Mouse (Mus musculus): ENCODE data around the gene Zfpm1. TPM values are rescaled to one million over a fixed set of nuclear protein-coding genes. Genes with fewer than 3 reads are reported as not detected.
A peak's percentile ranks its signal among the peaks of the same experiment; 100 is the strongest.

Zfpm1 gene
- polyA plus RNA-seq, 1 experiment from 2014 or later, result 26.5 TPM

- H3K36me3 ChIP-seq (ENCODE audit: control insufficient read depth, insufficient read depth, low read length), result peaks cover 46% of the 10 kb centered on the region
- 6% methylated on average over 12 of the region's 12 CpGs for WGBS
- H3K9ac ChIP-seq (ENCODE audit: low read depth, low read length), result peak overlapping the region; percentile 62
- DNase-seq (ENCODE audit: low spot score) (no peak), ATAC-seq (replicated peaks; ENCODE audit: low FRiP score) (peak; percentile 82)
- no peaks in the 10 kb centered on the region for H3K27me3 ChIP-seq (replicated peaks; ENCODE audit: control insufficient read depth, insufficient read depth, low read length)
- peaks cover 100% of the 10 kb centered on the region for H3K4me1 ChIP-seq (replicated peaks; ENCODE audit: control insufficient read depth, insufficient read depth, low read length)
- H3K27ac ChIP-seq (ENCODE audit: low read depth, low read length), result peak overlapping the region; percentile 97
- H3K9me3 ChIP-seq (ENCODE audit: control insufficient read depth, low read length), result no peaks in the 10 kb centered on the region
- H3K4me2 ChIP-seq, result peak overlapping the region; percentile 52
- H3K4me3 ChIP-seq (ENCODE audit: low read depth, low read length), result 0 out of 2 replicates have a peak overlapping the region, but pooled peaks have one; percentile 15
Measured at GRCm38 (mm10) chr8:122309272-122309671, 27.3 kb downstream of the Zfpm1 start.

GRCm38 (mm10) chr8:122311115-122311514, 29.2 kb downstream of the Zfpm1 start:
- peak overlapping the region; percentile 97 for H3K27ac ChIP-seq (ENCODE audit: low read depth, low read length)
- peak overlapping the region; percentile 55 for H3K9ac ChIP-seq (ENCODE audit: low read depth, low read length)
- H3K27me3 ChIP-seq (replicated peaks; ENCODE audit: control insufficient read depth, insufficient read depth, low read length), result no peaks in the 10 kb centered on the region
- peaks cover 52% of the 10 kb centered on the region for H3K36me3 ChIP-seq (ENCODE audit: control insufficient read depth, insufficient read depth, low read length)
- no peak for ATAC-seq (replicated peaks; ENCODE audit: low FRiP score)
- H3K9me3 ChIP-seq (ENCODE audit: control insufficient read depth, low read length), result no peaks in the 10 kb centered on the region
- no peak overlapping the region for H3K4me3 ChIP-seq (ENCODE audit: low read depth, low read length)
- 75% methylated on average over 2 of the region's 2 CpGs for WGBS
- H3K4me2 ChIP-seq, result no peak overlapping the region
- no peak for DNase-seq (ENCODE audit: low spot score)
- peaks cover 100% of the 10 kb centered on the region for H3K4me1 ChIP-seq (replicated peaks; ENCODE audit: control insufficient read depth, insufficient read depth, low read length)

GRCm38 (mm10) chr8:122312553-122312952, 30.6 kb downstream of the Zfpm1 start:
- no peaks in the 10 kb centered on the region for H3K9me3 ChIP-seq (ENCODE audit: control insufficient read depth, low read length)
- peak overlapping the region; percentile 97 for H3K27ac ChIP-seq (ENCODE audit: low read depth, low read length)
- no peak overlapping the region for H3K4me3 ChIP-seq (ENCODE audit: low read depth, low read length)
- no peak for ATAC-seq (replicated peaks; ENCODE audit: low FRiP score)
- no peaks in the 10 kb centered on the region for H3K27me3 ChIP-seq (replicated peaks; ENCODE audit: control insufficient read depth, insufficient read depth, low read length)
- DNase-seq (ENCODE audit: low spot score), result no peak
- H3K36me3 ChIP-seq (ENCODE audit: control insufficient read depth, insufficient read depth, low read length), result peaks cover 54% of the 10 kb centered on the region
- 40% methylated on average over 2 of the region's 2 CpGs for WGBS
- peak overlapping the region; percentile 51 for H3K9ac ChIP-seq (ENCODE audit: low read depth, low read length)
- peak overlapping the region; percentile 24; the same call in 1 of the 2 replicates for H3K4me2 ChIP-seq
- peaks cover 100% of the 10 kb centered on the region for H3K4me1 ChIP-seq (replicated peaks; ENCODE audit: control insufficient read depth, insufficient read depth, low read length)

GRCm38 (mm10) chr8:122313310-122313709, 31.4 kb downstream of the Zfpm1 start:
- ATAC-seq (replicated peaks; ENCODE audit: low FRiP score) (peak; percentile 64), DNase-seq (ENCODE audit: low spot score) (no peak)
- Histone ChIP-seq H3K9me3 (ENCODE audit: control insufficient read depth, low read length) (no peaks in the 10 kb centered on the region), H3K36me3 (ENCODE audit: control insufficient read depth, insufficient read depth, low read length) (peaks cover 51% of the 10 kb centered on the region), H3K27me3 (replicated peaks; ENCODE audit: control insufficient read depth, insufficient read depth, low read length) (no peaks in the 10 kb centered on the region), H3K9ac (ENCODE audit: low read depth, low read length) (peak overlapping the region; percentile 51), H3K4me2 (peak overlapping the region; percentile 24), H3K4me1 (replicated peaks; ENCODE audit: control insufficient read depth, insufficient read depth, low read length) (peaks cover 100% of the 10 kb centered on the region), H3K27ac (ENCODE audit: low read depth, low read length) (peak overlapping the region; percentile 97), H3K4me3 (ENCODE audit: low read depth, low read length) (no peak overlapping the region)
- 7% methylated on average over 12 of the region's 12 CpGs for WGBS

- Histone ChIP-seq H3K4me3 (ENCODE audit: low read depth, low read length) (no peak overlapping the region), H3K9ac (ENCODE audit: low read depth, low read length) (peak overlapping the region; percentile 51), H3K27me3 (replicated peaks; ENCODE audit: control insufficient read depth, insufficient read depth, low read length) (no peaks in the 10 kb centered on the region), H3K4me1 (replicated peaks; ENCODE audit: control insufficient read depth, insufficient read depth, low read length) (peaks cover 100% of the 10 kb centered on the region), H3K27ac (ENCODE audit: low read depth, low read length) (peak overlapping the region; percentile 97), H3K9me3 (ENCODE audit: control insufficient read depth, low read length) (no peaks in the 10 kb centered on the region), H3K4me2 (peak overlapping the region; percentile 35), H3K36me3 (ENCODE audit: control insufficient read depth, insufficient read depth, low read length) (peaks cover 48% of the 10 kb centered on the region)
- DNase-seq (ENCODE audit: low spot score), result no peak
- no peak for ATAC-seq (replicated peaks; ENCODE audit: low FRiP score)
- 40% methylated on average over 13 of the region's 13 CpGs for WGBS
Measured at GRCm38 (mm10) chr8:122314899-122315496, 33.1 kb downstream of the Zfpm1 start.

GRCm38 (mm10) chr8:122316402-122316801, 34.5 kb downstream of the Zfpm1 start:
- Histone ChIP-seq H3K36me3 (ENCODE audit: control insufficient read depth, insufficient read depth, low read length) (peaks cover 42% of the 10 kb centered on the region), H3K27me3 (replicated peaks; ENCODE audit: control insufficient read depth, insufficient read depth, low read length) (no peaks in the 10 kb centered on the region), H3K4me2 (no peak overlapping the region; the same call in 1 of the 2 replicates), H3K4me1 (replicated peaks; ENCODE audit: control insufficient read depth, insufficient read depth, low read length) (peaks cover 100% of the 10 kb centered on the region), H3K9ac (ENCODE audit: low read depth, low read length) (peak overlapping the region; percentile 51), H3K27ac (ENCODE audit: low read depth, low read length) (peak overlapping the region; percentile 97), H3K4me3 (ENCODE audit: low read depth, low read length) (no peak overlapping the region), H3K9me3 (ENCODE audit: control insufficient read depth, low read length) (no peaks in the 10 kb centered on the region)
- ATAC-seq (replicated peaks; ENCODE audit: low FRiP score), result no peak
- 45% methylated on average over 2 of the region's 2 CpGs for WGBS
- DNase-seq (ENCODE audit: low spot score), result no peak

- H3K4me1 ChIP-seq (replicated peaks; ENCODE audit: control insufficient read depth, insufficient read depth, low read length), result peaks cover 100% of the 10 kb centered on the region
- peaks cover 42% of the 10 kb centered on the region for H3K36me3 ChIP-seq (ENCODE audit: control insufficient read depth, insufficient read depth, low read length)
- DNase-seq (ENCODE audit: low spot score) (no peak), ATAC-seq (replicated peaks; ENCODE audit: low FRiP score) (no peak)
- no peak overlapping the region for H3K4me3 ChIP-seq (ENCODE audit: low read depth, low read length)
- H3K27ac ChIP-seq (ENCODE audit: low read depth, low read length), result peak overlapping the region; percentile 97
- H3K9ac ChIP-seq (ENCODE audit: low read depth, low read length), result peak overlapping the region; percentile 51
- H3K27me3 ChIP-seq (replicated peaks; ENCODE audit: control insufficient read depth, insufficient read depth, low read length), result no peaks in the 10 kb centered on the region
- H3K9me3 ChIP-seq (ENCODE audit: control insufficient read depth, low read length), result no peaks in the 10 kb centered on the region
- WGBS, result 32% methylated on average over 8 of the region's 8 CpGs
- H3K4me2 ChIP-seq, result peak overlapping the region; percentile 50
Measured at GRCm38 (mm10) chr8:122317918-122318475, 36.1 kb downstream of the Zfpm1 start.

- ATAC-seq (replicated peaks; ENCODE audit: low FRiP score), result no peak
- DNase-seq (ENCODE audit: low spot score), result no peak
- Histone ChIP-seq H3K27ac (ENCODE audit: low read depth, low read length) (peak overlapping the region; percentile 97), H3K27me3 (replicated peaks; ENCODE audit: control insufficient read depth, insufficient read depth, low read length) (no peaks in the 10 kb centered on the region), H3K9ac (ENCODE audit: low read depth, low read length) (peak overlapping the region; percentile 51), H3K9me3 (ENCODE audit: control insufficient read depth, low read length) (no peaks in the 10 kb centered on the region), H3K36me3 (ENCODE audit: control insufficient read depth, insufficient read depth, low read length) (peaks cover 42% of the 10 kb centered on the region), H3K4me1 (replicated peaks; ENCODE audit: control insufficient read depth, insufficient read depth, low read length) (peaks cover 100% of the 10 kb centered on the region), H3K4me2 (peak overlapping the region; percentile 50), H3K4me3 (ENCODE audit: low read depth, low read length) (no peak overlapping the region)
- 44% methylated on average over 11 of the region's 11 CpGs for whole genome bisulfite sequencing
Measured at GRCm38 (mm10) chr8:122319045-122319707, 37.2 kb downstream of the Zfpm1 start.

All from liver, embryonic 11.5 days (tissue).